In genomic region chr4:119421921-119422293, GRCm38 (mm10) we compare ENCODE assay signal across 9 mouse cellular contexts. TPM values are rescaled to one million over a fixed set of nuclear protein-coding genes. Genes with fewer than 3 reads are reported as not detected.
DNase-seq lines count a peak whose midpoint lies in the region; ATAC-seq and TF ChIP-seq lines count a peak whose summit lies in the region.
"Had no signal": no experiment of that assay in that cellular context is flagged by ENCODE, and none has a peak within 500 bp of the region (broad histone marks: within the 10 kb centered on the region; RNA-seq: fewer than 3 reads in every experiment).

No protein-coding gene starts in this region.

- 0% methylated on average over 24 of the region's 31 CpGs for WGBS in heart, embryonic 15.5 days
- under 1% methylated on average over 31 of the region's 31 CpGs for WGBS in embryonic facial prominence, embryonic 15.5 days
- under 1% methylated on average over 31 of the region's 31 CpGs for WGBS in hindbrain, embryonic 16.5 days
- WGBS in midbrain, embryonic 10.5 days: under 1% methylated on average over 31 of the region's 31 CpGs

- peaks cover 31% of the 10 kb centered on the region for H3K4me1 ChIP-seq in heart, embryonic 15.5 days (replicated peaks)
- H3K4me1 ChIP-seq in ES-Bruce4 (ENCODE audit: control insufficient read depth, insufficient read depth, low read length): peaks cover 2% of the 10 kb centered on the region
- peaks cover 13% of the 10 kb centered on the region for H3K4me1 ChIP-seq in embryonic facial prominence, embryonic 15.5 days
- peaks cover 21% of the 10 kb centered on the region for H3K4me1 ChIP-seq in hindbrain, embryonic 16.5 days (ENCODE audit: control insufficient read depth, insufficient read depth, low read depth, low read length)
- H3K4me1 ChIP-seq in midbrain, embryonic 10.5 days: peaks cover 20% of the 10 kb centered on the region

- H3K36me3 ChIP-seq in heart, embryonic 15.5 days: no peaks in the 10 kb centered on the region; the same call in 1 of the 2 replicates
- H3K36me3 ChIP-seq in ES-Bruce4 (ENCODE audit: control insufficient read depth, insufficient read depth, low read length, poor library complexity, severe bottlenecking): peaks cover 2% of the 10 kb centered on the region; the same call in 1 of the 2 replicates
- no peaks in the 10 kb centered on the region for H3K36me3 ChIP-seq in embryonic facial prominence, embryonic 15.5 days
- no peaks in the 10 kb centered on the region for H3K36me3 ChIP-seq in hindbrain, embryonic 16.5 days (ENCODE audit: control insufficient read depth, insufficient read depth, low read length)
- peaks cover 11% of the 10 kb centered on the region; the same call in 1 of the 2 replicates for H3K36me3 ChIP-seq in midbrain, embryonic 10.5 days

- TF ChIP-seq EP300 in ES-Bruce4 (IDR thresholded peaks at IDR 0.05; ENCODE audit: insufficient read depth, low read depth, low read length): no peak

- H3K9ac ChIP-seq in heart, embryonic 15.5 days: peak overlapping the region; percentile 96
- peak overlapping the region; percentile 94 for H3K9ac ChIP-seq in ES-Bruce4 (ENCODE audit: low read depth, poor library complexity, severe bottlenecking)
- H3K9ac ChIP-seq in embryonic facial prominence, embryonic 15.5 days: peak overlapping the region; percentile 69
- peak overlapping the region; percentile 87 for H3K9ac ChIP-seq in hindbrain, embryonic 16.5 days (ENCODE audit: low read depth, low read length)

- no peaks in the 10 kb centered on the region for H3K9me3 ChIP-seq in heart, embryonic 15.5 days (replicated peaks)
- no peaks in the 10 kb centered on the region for H3K9me3 ChIP-seq in ES-Bruce4 (replicated peaks; ENCODE audit: control insufficient read depth, insufficient read depth, low read length, poor library complexity, severe bottlenecking)
- H3K9me3 ChIP-seq in embryonic facial prominence, embryonic 15.5 days (replicated peaks): no peaks in the 10 kb centered on the region
- H3K9me3 ChIP-seq in hindbrain, embryonic 16.5 days (ENCODE audit: control insufficient read depth, low read length): no peaks in the 10 kb centered on the region
- H3K9me3 ChIP-seq in midbrain, embryonic 10.5 days (replicated peaks): no peaks in the 10 kb centered on the region

- peak overlapping the region; percentile 93 for H3K4me2 ChIP-seq in heart, embryonic 15.5 days
- H3K4me2 ChIP-seq in embryonic facial prominence, embryonic 15.5 days (replicated peaks): peak overlapping the region; percentile 67
- H3K4me2 ChIP-seq in hindbrain, embryonic 16.5 days (ENCODE audit: low read length): peak overlapping the region; percentile 75

- TF ChIP-seq POLR2A in ES-Bruce4 (IDR thresholded peaks at IDR 0.05; ENCODE audit: insufficient read depth, low read length): no peak

- H3K27ac ChIP-seq in heart, embryonic 15.5 days: peak overlapping the region; percentile 90
- H3K27ac ChIP-seq in ES-Bruce4 (ENCODE audit: insufficient read depth, low read length): no peak overlapping the region
- peak overlapping the region; percentile 88 for H3K27ac ChIP-seq in embryonic facial prominence, embryonic 15.5 days (replicated peaks)
- H3K27ac ChIP-seq in hindbrain, embryonic 16.5 days (ENCODE audit: low read depth, low read length): peak overlapping the region; percentile 95
- H3K27ac ChIP-seq in midbrain, embryonic 10.5 days (replicated peaks): peak overlapping the region; percentile 87

- ATAC-seq in heart, embryonic 15.5 days (replicated peaks; ENCODE audit: insufficient number of reproducible peaks, insufficient read depth, low FRiP score, low read depth): peak; percentile 45
- ATAC-seq in embryonic facial prominence, embryonic 15.5 days (ENCODE audit: insufficient number of reproducible peaks, low FRiP score, low TSS enrichment, low read depth): peak; percentile 49; the same call in 1 of the 2 replicates
- peak; percentile 70 for ATAC-seq in hindbrain, embryonic 16.5 days

- DNase-seq in heart, adult 9 months (ENCODE audit: low spot score in 2 of 2): no peak
- no peak for DNase-seq in midbrain, embryonic 10.5 days (ENCODE audit: low spot score)
- DNase-seq in retina, postnatal 1 day: no peak
- DNase-seq in adrenal gland, postnatal 36 days: no peak

- H3K4me3 ChIP-seq in heart, embryonic 15.5 days: peak overlapping the region; percentile 87
- H3K4me3 ChIP-seq in ES-Bruce4 (ENCODE audit: low read depth, low read length): peak overlapping the region; percentile 94
- peak overlapping the region; percentile 69 for H3K4me3 ChIP-seq in embryonic facial prominence, embryonic 15.5 days (replicated peaks)
- peak overlapping the region; percentile 73 for H3K4me3 ChIP-seq in hindbrain, embryonic 16.5 days (ENCODE audit: low read length)
- H3K4me3 ChIP-seq in midbrain, embryonic 10.5 days: peak overlapping the region; percentile 81

- H3K27me3 ChIP-seq in heart, embryonic 15.5 days: no peaks in the 10 kb centered on the region
- H3K27me3 ChIP-seq in ES-Bruce4 (ENCODE audit: control insufficient read depth, insufficient read depth, low read length, poor library complexity, severe bottlenecking): no peaks in the 10 kb centered on the region
- H3K27me3 ChIP-seq in embryonic facial prominence, embryonic 15.5 days: no peaks in the 10 kb centered on the region
- no peaks in the 10 kb centered on the region for H3K27me3 ChIP-seq in hindbrain, embryonic 16.5 days (replicated peaks; ENCODE audit: control insufficient read depth, insufficient read depth, low read length)
- peaks cover 25% of the 10 kb centered on the region for H3K27me3 ChIP-seq in midbrain, embryonic 10.5 days (ENCODE audit: low read depth, poor library complexity, severe bottlenecking)

- no peak for TF ChIP-seq CTCF in ES-Bruce4 (IDR thresholded peaks at IDR 0.05; ENCODE audit: low read depth, low read length)

RNA-seq across cellular contexts. Expression of gene Ppcs, which starts 0.3 kb away (rescaled TPM):
- 27.0 and 28.8 TPM in 2 replicates for polyA plus RNA-seq in heart, embryonic 15.5 days (2015; fragmentation: Nextera tagmentation; extraction: Ambion mirVana)
- 13.3 and 15.5 TPM in 2 replicates for polyA plus RNA-seq in ES-Bruce4 (2011; ENCODE audit: insufficient read depth, insufficient read length, low read depth, missing spikeins)
- polyA plus RNA-seq in embryonic facial prominence, embryonic 15.5 days (2015; fragmentation: Nextera tagmentation; extraction: Ambion mirVana): 23.7 and 26.8 TPM in 2 replicates
- polyA plus RNA-seq in hindbrain, embryonic 16.5 days (2015; fragmentation: Nextera tagmentation; extraction: Ambion mirVana): 22.2 and 27.3 TPM in 2 replicates
- polyA plus RNA-seq in midbrain, embryonic 10.5 days (2016; fragmentation: Nextera tagmentation; extraction: Ambion mirVana): 24.0 and 27.5 TPM in 2 replicates
- total RNA-seq in adrenal gland, postnatal 36 days (2021): 10 to 100 TPM; 38.0 to 41.7 TPM

RNA-seq across cellular contexts. Expression of gene Zmynd12, which starts 0.7 kb away (rescaled TPM):
- 0.15 and 0.28 TPM in 2 replicates for polyA plus RNA-seq in heart, embryonic 15.5 days (2015; fragmentation: Nextera tagmentation; extraction: Ambion mirVana)
- polyA plus RNA-seq in ES-Bruce4 (2011; ENCODE audit: insufficient read depth, insufficient read length, low read depth, missing spikeins): 0.96 TPM in 1 of 2 replicates, not detected in the other
- polyA plus RNA-seq in embryonic facial prominence, embryonic 15.5 days (2015; fragmentation: Nextera tagmentation; extraction: Ambion mirVana): 1.8 and 2.1 TPM in 2 replicates
- polyA plus RNA-seq in hindbrain, embryonic 16.5 days (2015; fragmentation: Nextera tagmentation; extraction: Ambion mirVana): 0.63 and 0.89 TPM in 2 replicates
- polyA plus RNA-seq in midbrain, embryonic 10.5 days (2016; fragmentation: Nextera tagmentation; extraction: Ambion mirVana): 0.35 TPM in 1 of 2 replicates, not detected in the other
- 1 to 10 TPM; 3.1 to 4.0 TPM for total RNA-seq in adrenal gland, postnatal 36 days (2021)
- total RNA-seq: layer of hippocampus, postnatal 10 days had no signal

RNA-seq across cellular contexts. Expression of gene Ccdc30, which starts 6.6 kb away (rescaled TPM):
- polyA plus RNA-seq in heart, embryonic 15.5 days (2015; fragmentation: Nextera tagmentation; extraction: Ambion mirVana): 2.7 and 3.2 TPM in 2 replicates
- polyA plus RNA-seq in ES-Bruce4 (2011; ENCODE audit: insufficient read depth, insufficient read length, low read depth, missing spikeins): 6.0 and 6.9 TPM in 2 replicates
- 8.7 and 10.5 TPM in 2 replicates for polyA plus RNA-seq in embryonic facial prominence, embryonic 15.5 days (2015; fragmentation: Nextera tagmentation; extraction: Ambion mirVana)
- 18.8 and 20.0 TPM in 2 replicates for polyA plus RNA-seq in hindbrain, embryonic 16.5 days (2015; fragmentation: Nextera tagmentation; extraction: Ambion mirVana)
- 9.0 and 9.1 TPM in 2 replicates for polyA plus RNA-seq in midbrain, embryonic 10.5 days (2016; fragmentation: Nextera tagmentation; extraction: Ambion mirVana)
- total RNA-seq in adrenal gland, postnatal 36 days (2021): 10 to 100 TPM; 14.5 to 16.9 TPM
